Mouse (Mus musculus) right cerebral cortex, postnatal 36 days (tissue): Measurements from ENCODE around the gene Ube2q2.
"Not testable (repeated sequence)": the region's sequence is repeated elsewhere in the genome, so short reads cannot be mapped to it uniquely, and the experiment has no call there.

Experiments used
- DNase-seq, 2 experiments: peaks; one replicate each; pipeline ENCODE4 v3.0.0; 2022; ENCODE audit warnings: low spot score in 2 of 2, mixed read lengths in 1 of 2

The Ube2q2 gene

GRCm38 (mm10) chr9:55172195-55172685 lies 23.6 kb downstream of the Ube2q2 start:
- DNase-seq = no peak

- DNase-seq = no peak
These were observed 25.6 kb downstream of the Ube2q2 start for GRCm38 (mm10) chr9:55174235-55174634.

GRCm38 (mm10) chr9:55195876-55196275 lies 47.2 kb downstream of the Ube2q2 start:
- DNase-seq = no peak

GRCm38 (mm10) chr9:55198260-55198659 lies 49.6 kb downstream of the Ube2q2 start:
- no peak for DNase-seq

GRCm38 (mm10) chr9:55199348-55199747 lies 50.7 kb downstream of the Ube2q2 start:
- peak; percentile 18 to 54 for DNase-seq

GRCm38 (mm10) chr9:55208458-55208789 lies 59.8 kb downstream of the Ube2q2 start:
- DNase-seq = no peak

- peak; percentile 74 to 77 for DNase-seq
These were observed 60.3 kb downstream of the Ube2q2 start, which contains the start of gene Fbxo22 for GRCm38 (mm10) chr9:55208790-55209481. TSS of gene Fbxo22 (plus strand) at chr9:55208925.

GRCm38 (mm10) chr9:55211611-55212010 lies 63.0 kb downstream of the Ube2q2 start:
- DNase-seq = no peak

GRCm38 (mm10) chr9:55213396-55213795 lies 64.7 kb downstream of the Ube2q2 start:
- no peak for DNase-seq

- no peak for DNase-seq
These were observed 66.4 kb downstream of the Ube2q2 start for GRCm38 (mm10) chr9:55215056-55215455.

- DNase-seq = no peak
These were observed 67.0 kb downstream of the Ube2q2 start for GRCm38 (mm10) chr9:55215648-55216047.

GRCm38 (mm10) chr9:55216078-55216477 lies 67.4 kb downstream of the Ube2q2 start:
- no peak for DNase-seq

- no peak for DNase-seq
These were observed 68.7 kb downstream of the Ube2q2 start for GRCm38 (mm10) chr9:55217381-55217780.

GRCm38 (mm10) chr9:55225165-55225737 lies 76.6 kb downstream of the Ube2q2 start:
- DNase-seq = no peak

GRCm38 (mm10) chr9:55226251-55226650 lies 77.6 kb downstream of the Ube2q2 start:
- peak; percentile 18 to 57 for DNase-seq

- no peak for DNase-seq
These were observed 79.5 kb downstream of the Ube2q2 start for GRCm38 (mm10) chr9:55228149-55228548.

- no peak for DNase-seq
These were observed 80.4 kb downstream of the Ube2q2 start for GRCm38 (mm10) chr9:55229010-55229409.

GRCm38 (mm10) chr9:55231544-55231943 lies 82.9 kb downstream of the Ube2q2 start:
- DNase-seq = no peak

- DNase-seq = no peak
These were observed 83.5 kb downstream of the Ube2q2 start for GRCm38 (mm10) chr9:55232110-55232509.

GRCm38 (mm10) chr9:55232586-55232985 lies 83.9 kb downstream of the Ube2q2 start:
- no peak for DNase-seq

- not testable (repeated sequence) for DNase-seq
These were observed 84.4 kb downstream of the Ube2q2 start for GRCm38 (mm10) chr9:55233076-55233475.

- DNase-seq = no peak
These were observed 87.8 kb downstream of the Ube2q2 start for GRCm38 (mm10) chr9:55236235-55237165.
